Mouse (Mus musculus) forebrain, embryonic 16.5 days (tissue): ENCODE results near the gene Colgalt2. TPM values are rescaled to one million over a fixed set of nuclear protein-coding genes. Genes with fewer than 3 reads are reported as not detected.

Source experiments
- ATAC-seq: fragments of 200-750 bp; cut with Nextera tagmentation; 2 replicates; pipeline ENCODE4 v1.8.0; 2017; ENCODE audit warnings: mild to moderate bottlenecking, moderate library complexity
- H3K27ac ChIP-seq: fragments of 300-500 bp; sonication (generic); 2 replicates; pipeline ENCODE4 v1.5.1; 2014; ENCODE audit warnings: low read length, control low read depth
- H3K27me3 ChIP-seq: fragments of 300-500 bp; sonication (generic); replicated peaks from 2 replicates; pipeline ENCODE4 v1.6.1; 2014; ENCODE audit warnings: low read length; ENCODE audit not compliant: control insufficient read depth, insufficient read depth
- H3K36me3 ChIP-seq: fragments of 300-500 bp; sonication (generic); 2 replicates; pipeline ENCODE4 v1.6.1; 2014; ENCODE audit not compliant: control insufficient read depth, insufficient read depth
- H3K4me1 ChIP-seq: fragments of 300-500 bp; sonication (generic); replicated peaks from 2 replicates; pipeline ENCODE4 v1.6.1; 2014; ENCODE audit warnings: low read length; ENCODE audit not compliant: control insufficient read depth, insufficient read depth
- H3K4me2 ChIP-seq: fragments of 300-500 bp; sonication (generic); 2 replicates; pipeline ENCODE4 v1.6.1; 2014; ENCODE audit warnings: mild to moderate bottlenecking, low read length, control low read depth
- H3K4me3 ChIP-seq: fragments of 300-500 bp; sonication (generic); replicated peaks from 2 replicates; pipeline ENCODE4 v1.5.1; 2014; ENCODE audit warnings: mild to moderate bottlenecking, low read length, control low read depth
- H3K9ac ChIP-seq: fragments of 300-500 bp; sonication (generic); replicated peaks from 2 replicates; pipeline ENCODE4 v1.6.1; 2014; ENCODE audit warnings: low read depth, low read length, control low read depth
- H3K9me3 ChIP-seq: fragments of 300-500 bp; sonication (generic); 2 replicates; pipeline ENCODE4 v1.6.1; 2016; ENCODE audit warnings: low read length; ENCODE audit not compliant: control insufficient read depth
- WGBS: fragments of 180-500 bp; shearing (Covaris S2); extraction: QIAGEN DNeasy Blood & Tissue Kit; methylation state at CpG from one replicate; pipeline ENCODE4 v1.1.7; 2014; 5-methylcytosine and 5-hydroxymethylcytosine counted together
- polyA plus RNA-seq: library from polyadenylated mRNA; unstranded; fragments of >200 nt; fragmentation: Nextera tagmentation; extraction: Ambion mirVana; gene quantifications from 2 replicates; pipeline ENCODE4 v1.2.1, GENCODE M21; 2015

The Colgalt2 gene
- polyA plus RNA-seq, 1 experiment from 2014 or later = 2.4 TPM

GRCm38 (mm10) chr1:152497581-152497980 is 98.0 kb downstream of the Colgalt2 start:
- no peak for ATAC-seq
- Histone ChIP-seq H3K27me3 (no peaks in the 10 kb centered on the region), H3K4me2 (no peak overlapping the region), H3K4me1 (no peaks in the 10 kb centered on the region), H3K36me3 (no peaks in the 10 kb centered on the region), H3K4me3 (no peak overlapping the region), H3K27ac (no peak overlapping the region), H3K9me3 (no peaks in the 10 kb centered on the region), H3K9ac (no peak overlapping the region)
- WGBS = 74% methylated on average over 11 of the region's 11 CpGs

GRCm38 (mm10) chr1:152499802-152500201 is 100.2 kb downstream of the Colgalt2 start:
- no peaks in the 10 kb centered on the region for H3K36me3 ChIP-seq
- no peak overlapping the region for H3K27ac ChIP-seq
- H3K4me1 ChIP-seq = no peaks in the 10 kb centered on the region
- H3K4me2 ChIP-seq = no peak overlapping the region
- ATAC-seq = no peak
- H3K27me3 ChIP-seq = no peaks in the 10 kb centered on the region
- no peak overlapping the region for H3K4me3 ChIP-seq
- no peak overlapping the region for H3K9ac ChIP-seq
- WGBS = 87% methylated on average over 12 of the region's 12 CpGs
- H3K9me3 ChIP-seq = no peaks in the 10 kb centered on the region

GRCm38 (mm10) chr1:152506175-152506574 is 106.5 kb downstream of the Colgalt2 start:
- Histone ChIP-seq H3K9ac (no peak overlapping the region), H3K36me3 (no peaks in the 10 kb centered on the region), H3K4me2 (no peak overlapping the region), H3K4me3 (no peak overlapping the region), H3K27me3 (no peaks in the 10 kb centered on the region), H3K4me1 (no peaks in the 10 kb centered on the region), H3K27ac (no peak overlapping the region), H3K9me3 (no peaks in the 10 kb centered on the region)
- ATAC-seq = no peak
- WGBS = 95% methylated on average over 5 of the region's 5 CpGs

- Histone ChIP-seq H3K4me1 (no peaks in the 10 kb centered on the region), H3K9me3 (no peaks in the 10 kb centered on the region), H3K9ac (no peak overlapping the region), H3K4me3 (no peak overlapping the region), H3K27me3 (no peaks in the 10 kb centered on the region), H3K4me2 (no peak overlapping the region), H3K36me3 (no peaks in the 10 kb centered on the region), H3K27ac (no peak overlapping the region)
- ATAC-seq = no peak
- WGBS = 95% methylated on average over 7 of the region's 7 CpGs
These were observed 107.1 kb downstream of the Colgalt2 start for GRCm38 (mm10) chr1:152506726-152507125.

- no peaks in the 10 kb centered on the region for H3K27me3 ChIP-seq
- H3K9me3 ChIP-seq = no peaks in the 10 kb centered on the region
- H3K27ac ChIP-seq = no peak overlapping the region
- no peak overlapping the region for H3K4me2 ChIP-seq
- WGBS = 93% methylated on average over 11 of the region's 11 CpGs
- no peaks in the 10 kb centered on the region for H3K36me3 ChIP-seq
- no peak overlapping the region for H3K4me3 ChIP-seq
- H3K9ac ChIP-seq = no peak overlapping the region
- no peaks in the 10 kb centered on the region for H3K4me1 ChIP-seq
- no peak for ATAC-seq
These were observed 109.0 kb downstream of the Colgalt2 start for GRCm38 (mm10) chr1:152508481-152509220.

- Histone ChIP-seq H3K27me3 (no peaks in the 10 kb centered on the region), H3K9me3 (no peaks in the 10 kb centered on the region), H3K36me3 (no peaks in the 10 kb centered on the region), H3K27ac (no peak overlapping the region), H3K4me1 (no peaks in the 10 kb centered on the region), H3K4me3 (no peak overlapping the region), H3K9ac (no peak overlapping the region), H3K4me2 (no peak overlapping the region)
- no peak; the same call in 1 of the 2 replicates for ATAC-seq
- 79% methylated on average over 4 of the region's 4 CpGs for WGBS
These were observed 111.6 kb downstream of the Colgalt2 start for GRCm38 (mm10) chr1:152511237-152511636.

- no peaks in the 10 kb centered on the region for H3K4me1 ChIP-seq
- H3K27ac ChIP-seq = no peak overlapping the region; the same call in 1 of the 2 replicates
- no peak overlapping the region for H3K4me3 ChIP-seq
- no peak overlapping the region for H3K4me2 ChIP-seq
- no peaks in the 10 kb centered on the region for H3K36me3 ChIP-seq
- WGBS = 80% methylated on average over 4 of the region's 4 CpGs
- H3K27me3 ChIP-seq = no peaks in the 10 kb centered on the region
- 0 out of 2 replicates have a peak, but pooled peaks have one; percentile 37 for ATAC-seq
- H3K9ac ChIP-seq = no peak overlapping the region
- no peaks in the 10 kb centered on the region for H3K9me3 ChIP-seq
These were observed 114.6 kb downstream of the Colgalt2 start for GRCm38 (mm10) chr1:152514256-152514655.

- Histone ChIP-seq H3K27me3 (no peaks in the 10 kb centered on the region), H3K9me3 (no peaks in the 10 kb centered on the region), H3K4me1 (no peaks in the 10 kb centered on the region; the same call in 1 of the 2 replicates), H3K36me3 (no peaks in the 10 kb centered on the region), H3K4me2 (no peak overlapping the region), H3K27ac (no peak overlapping the region), H3K4me3 (no peak overlapping the region), H3K9ac (no peak overlapping the region)
- no peak for ATAC-seq
- 88% methylated on average over 4 of the region's 4 CpGs for WGBS
These were observed 117.5 kb downstream of the Colgalt2 start for GRCm38 (mm10) chr1:152517057-152517570.

GRCm38 (mm10) chr1:152518971-152519370 is 119.3 kb downstream of the Colgalt2 start:
- Histone ChIP-seq H3K4me1 (no peaks in the 10 kb centered on the region; the same call in 1 of the 2 replicates), H3K9ac (no peak overlapping the region), H3K4me2 (no peak overlapping the region), H3K27me3 (no peaks in the 10 kb centered on the region), H3K36me3 (no peaks in the 10 kb centered on the region), H3K9me3 (no peaks in the 10 kb centered on the region), H3K4me3 (no peak overlapping the region), H3K27ac (no peak overlapping the region)
- no peak for ATAC-seq
- WGBS = 93% methylated on average over 8 of the region's 8 CpGs
